Mouse (Mus musculus): ENCODE measurements at regions not wholly inside any gene's neighbourhood (a gene's known extent, or its start where the extent isn't known, plus 50 kb on each side); places are given as distances from the start of the nearest gene placed in this dataset.

DNA sequence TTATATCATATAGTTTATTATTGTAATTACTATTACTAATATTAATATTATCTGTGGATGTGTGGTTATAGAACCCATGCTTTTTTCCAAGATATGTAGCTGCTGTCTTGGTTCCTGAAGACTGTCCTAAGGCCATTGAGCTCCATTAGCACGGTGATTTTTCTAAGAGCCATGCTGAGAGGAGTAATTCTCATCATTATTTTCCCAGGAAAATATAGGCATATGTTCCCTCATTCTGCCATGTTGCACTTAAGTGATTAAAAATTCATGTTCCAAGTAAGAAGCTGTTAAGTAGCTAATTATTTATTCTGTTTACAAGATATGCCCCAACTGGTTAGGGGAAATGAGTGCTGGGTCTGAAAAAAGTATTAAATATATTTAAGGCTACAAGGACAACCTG lies 345.4 kb upstream of the Epha5 start:
- 80% methylated on average over 1 of the region's 1 CpGs for WGBS
- DNase-seq (ENCODE audit: low spot score) (no peak), ATAC-seq (replicated peaks; ENCODE audit: low FRiP score) (no peak)
- no peak overlapping the region for H3K4me2 ChIP-seq (ENCODE audit: low read depth, low read length, severe bottlenecking)
- H3K36me3 ChIP-seq (ENCODE audit: control insufficient read depth, insufficient read depth, low read length): no peaks in the 10 kb centered on the region
- no peaks in the 10 kb centered on the region for H3K9me3 ChIP-seq (ENCODE audit: control insufficient read depth, low read length)
- H3K27ac ChIP-seq (ENCODE audit: low read depth, low read length): no peak overlapping the region
- H3K4me1 ChIP-seq (replicated peaks; ENCODE audit: control insufficient read depth, insufficient read depth, low read length): no peaks in the 10 kb centered on the region
- H3K9ac ChIP-seq (ENCODE audit: low read length): no peak overlapping the region
- H3K4me3 ChIP-seq (ENCODE audit: low read depth, low read length): no peak overlapping the region
- no peaks in the 10 kb centered on the region for H3K27me3 ChIP-seq (ENCODE audit: control insufficient read depth, insufficient read depth, low read length)

DNA sequence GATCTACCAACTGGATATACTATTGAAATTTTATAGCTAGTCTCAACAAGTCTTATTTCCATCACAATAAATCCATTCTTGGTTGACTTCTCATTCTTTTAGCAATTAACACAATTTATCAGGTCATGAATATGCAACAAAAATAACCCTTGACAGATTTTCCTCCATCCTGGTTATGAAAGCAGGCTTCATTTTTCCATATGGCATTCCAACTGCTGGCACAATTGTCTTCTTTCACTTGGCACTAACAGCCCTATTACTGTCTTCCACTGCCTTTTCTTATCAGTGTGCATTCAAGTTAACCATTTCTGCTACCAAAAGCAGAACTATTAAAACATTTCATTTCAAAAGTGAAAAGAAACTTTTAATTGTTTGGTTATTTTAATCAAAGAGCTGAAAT lies 334.9 kb upstream of the Epha5 start:
- DNase-seq (ENCODE audit: low spot score): no peak
- Histone ChIP-seq H3K4me3 (ENCODE audit: low read depth, low read length) (no peak overlapping the region), H3K27me3 (ENCODE audit: control insufficient read depth, insufficient read depth, low read length) (no peaks in the 10 kb centered on the region), H3K4me2 (ENCODE audit: low read depth, low read length, severe bottlenecking) (no peak overlapping the region), H3K27ac (ENCODE audit: low read depth, low read length) (no peak overlapping the region), H3K9ac (ENCODE audit: low read length) (no peak overlapping the region), H3K9me3 (ENCODE audit: control insufficient read depth, low read length) (no peaks in the 10 kb centered on the region), H3K4me1 (replicated peaks; ENCODE audit: control insufficient read depth, insufficient read depth, low read length) (no peaks in the 10 kb centered on the region), H3K36me3 (ENCODE audit: control insufficient read depth, insufficient read depth, low read length) (no peaks in the 10 kb centered on the region)
- ATAC-seq (replicated peaks; ENCODE audit: low FRiP score): no peak

DNA sequence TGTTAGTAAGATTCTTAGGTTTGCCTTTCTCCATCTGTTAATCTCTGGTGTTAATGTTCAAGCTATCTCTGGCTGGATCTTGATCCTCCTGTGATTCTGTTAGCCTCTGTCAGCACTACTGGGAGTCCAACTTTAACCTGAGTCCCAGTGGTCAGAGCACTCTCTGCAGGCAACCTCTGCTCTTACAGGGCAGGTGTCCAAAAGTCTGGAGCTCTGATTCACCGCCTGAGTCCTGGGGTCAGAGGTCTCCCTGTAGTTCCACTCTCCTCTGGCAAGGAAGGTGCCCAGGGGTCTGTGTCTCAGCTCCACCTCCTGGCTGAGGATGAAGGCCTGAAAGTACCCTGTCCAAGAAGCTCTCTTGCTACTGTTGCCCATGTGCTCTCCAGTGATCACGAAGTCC lies 288.3 kb upstream of the Epha5 start:
- no peaks in the 10 kb centered on the region for H3K36me3 ChIP-seq (ENCODE audit: control insufficient read depth, insufficient read depth, low read length)
- WGBS: 76% methylated on average over 2 of the region's 2 CpGs
- no peak overlapping the region for H3K27ac ChIP-seq (ENCODE audit: low read depth, low read length)
- H3K4me3 ChIP-seq (ENCODE audit: low read depth, low read length): no peak overlapping the region
- ATAC-seq (replicated peaks; ENCODE audit: low FRiP score) (no peak), DNase-seq (ENCODE audit: low spot score) (no peak)
- no peaks in the 10 kb centered on the region for H3K27me3 ChIP-seq (ENCODE audit: control insufficient read depth, insufficient read depth, low read length)
- H3K4me1 ChIP-seq (replicated peaks; ENCODE audit: control insufficient read depth, insufficient read depth, low read length): no peaks in the 10 kb centered on the region
- H3K9me3 ChIP-seq (ENCODE audit: control insufficient read depth, low read length): no peaks in the 10 kb centered on the region
- no peak overlapping the region for H3K9ac ChIP-seq (ENCODE audit: low read length)
- H3K4me2 ChIP-seq (ENCODE audit: low read depth, low read length, severe bottlenecking): no peak overlapping the region

DNA sequence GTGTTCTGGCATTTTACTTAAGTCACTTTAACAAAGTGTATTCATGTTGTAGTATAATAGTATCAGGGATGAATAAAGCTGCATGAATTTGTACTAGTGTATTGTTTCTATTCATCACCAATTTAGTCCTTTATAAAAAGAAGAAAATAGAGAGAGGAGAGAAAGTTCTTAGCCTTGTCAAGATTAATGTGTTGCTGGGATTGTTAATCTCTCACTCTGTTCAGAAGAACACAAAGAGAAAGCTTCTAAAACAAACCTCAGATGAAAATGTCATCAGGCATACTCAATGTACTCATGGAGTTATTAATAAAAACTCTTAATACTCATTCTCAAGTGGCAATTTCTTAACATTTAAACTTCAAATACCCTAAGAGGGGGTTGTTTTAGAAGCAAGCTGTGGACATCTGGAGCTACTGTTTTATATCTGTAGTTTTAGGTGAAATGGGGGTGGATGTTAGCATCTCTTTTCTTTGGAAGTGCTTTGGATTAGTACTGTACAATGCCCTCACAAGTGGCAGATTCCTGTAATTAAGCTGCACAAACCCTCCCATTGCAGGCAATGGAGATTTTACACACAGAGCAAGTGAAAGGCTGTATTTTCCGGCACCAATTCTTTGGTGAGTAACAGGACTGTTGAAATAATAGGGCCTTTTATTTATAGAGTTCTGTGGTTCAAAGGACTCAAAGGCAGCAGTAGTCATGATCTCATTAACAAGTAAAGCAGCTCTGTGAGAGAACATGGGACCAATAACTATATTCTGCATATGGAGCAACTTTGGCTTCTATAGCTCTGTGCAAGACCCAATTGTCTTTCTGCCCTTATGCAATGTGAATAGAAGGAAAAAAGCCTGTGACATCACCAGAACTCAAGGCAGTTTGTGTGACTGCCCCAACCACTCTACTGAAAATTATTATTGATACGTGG lies 273.4 kb upstream of the Epha5 start:
- peak; percentile 93 for ATAC-seq (replicated peaks; ENCODE audit: low FRiP score)
- Histone ChIP-seq H3K4me1 (replicated peaks; ENCODE audit: control insufficient read depth, insufficient read depth, low read length) (0 out of 2 replicates have a peak, but pooled peaks cover 2% of the 10 kb centered on the region), H3K9me3 (ENCODE audit: control insufficient read depth, low read length) (no peaks in the 10 kb centered on the region), H3K27ac (ENCODE audit: low read depth, low read length) (no peak overlapping the region), H3K36me3 (ENCODE audit: control insufficient read depth, insufficient read depth, low read length) (no peaks in the 10 kb centered on the region), H3K4me2 (ENCODE audit: low read depth, low read length, severe bottlenecking) (no peak overlapping the region), H3K27me3 (ENCODE audit: control insufficient read depth, insufficient read depth, low read length) (no peaks in the 10 kb centered on the region), H3K4me3 (ENCODE audit: low read depth, low read length) (no peak overlapping the region), H3K9ac (ENCODE audit: low read length) (no peak overlapping the region)
- whole genome bisulfite sequencing: 24% methylated on average over 2 of the region's 2 CpGs
- DNase-seq (ENCODE audit: low spot score): no peak

DNA sequence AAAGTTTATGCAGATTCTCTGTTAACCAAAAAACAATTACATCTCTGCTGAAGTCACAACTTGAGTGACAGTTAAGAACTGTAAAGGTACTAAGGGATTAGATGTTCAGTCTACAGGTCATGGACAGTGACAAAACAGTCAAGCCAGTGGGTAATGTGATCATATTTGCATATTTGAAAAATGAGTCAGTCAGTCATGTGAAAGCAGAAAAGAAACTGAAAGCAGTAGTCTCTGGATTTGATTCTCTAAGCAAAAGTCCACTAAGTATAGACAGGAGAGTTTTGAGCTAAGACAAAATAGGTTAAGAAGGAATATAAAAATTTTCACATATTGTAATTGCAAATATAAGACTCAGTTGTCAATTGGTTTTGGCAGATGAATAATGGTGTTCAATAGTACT lies 270.4 kb upstream of the Epha5 start:
- ATAC-seq (replicated peaks; ENCODE audit: low FRiP score) (no peak), DNase-seq (ENCODE audit: low spot score) (no peak)
- no peaks in the 10 kb centered on the region for H3K36me3 ChIP-seq (ENCODE audit: control insufficient read depth, insufficient read depth, low read length)
- no peak overlapping the region for H3K27ac ChIP-seq (ENCODE audit: low read depth, low read length)
- H3K9me3 ChIP-seq (ENCODE audit: control insufficient read depth, low read length): no peaks in the 10 kb centered on the region
- H3K4me3 ChIP-seq (ENCODE audit: low read depth, low read length): no peak overlapping the region
- H3K4me2 ChIP-seq (ENCODE audit: low read depth, low read length, severe bottlenecking): no peak overlapping the region
- 0 out of 2 replicates have a peak, but pooled peaks cover 2% of the 10 kb centered on the region for H3K4me1 ChIP-seq (replicated peaks; ENCODE audit: control insufficient read depth, insufficient read depth, low read length)
- H3K27me3 ChIP-seq (ENCODE audit: control insufficient read depth, insufficient read depth, low read length): no peaks in the 10 kb centered on the region
- H3K9ac ChIP-seq (ENCODE audit: low read length): no peak overlapping the region

DNA sequence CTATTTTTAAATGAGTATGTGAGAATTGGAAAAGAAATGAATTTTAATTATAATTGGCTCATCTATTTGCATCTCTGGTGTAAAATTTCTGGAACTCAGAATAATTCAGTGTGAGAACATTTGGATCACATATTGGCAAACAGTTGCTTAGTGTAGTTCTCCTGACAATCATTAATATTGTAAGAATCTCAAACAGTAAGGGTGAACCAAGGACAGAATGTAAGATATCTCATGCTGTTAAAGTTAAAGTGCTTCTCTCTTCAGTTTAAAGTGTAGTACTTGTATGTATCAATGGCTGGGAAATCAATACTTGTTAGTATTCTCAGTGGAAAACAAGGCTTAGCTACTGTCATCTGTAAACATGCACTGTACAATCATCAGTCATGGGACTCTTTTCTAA lies 238.0 kb upstream of the Epha5 start:
- ATAC-seq (replicated peaks; ENCODE audit: low FRiP score) (no peak), DNase-seq (ENCODE audit: low spot score) (no peak)
- H3K36me3 ChIP-seq (ENCODE audit: control insufficient read depth, insufficient read depth, low read length): no peaks in the 10 kb centered on the region

DNA sequence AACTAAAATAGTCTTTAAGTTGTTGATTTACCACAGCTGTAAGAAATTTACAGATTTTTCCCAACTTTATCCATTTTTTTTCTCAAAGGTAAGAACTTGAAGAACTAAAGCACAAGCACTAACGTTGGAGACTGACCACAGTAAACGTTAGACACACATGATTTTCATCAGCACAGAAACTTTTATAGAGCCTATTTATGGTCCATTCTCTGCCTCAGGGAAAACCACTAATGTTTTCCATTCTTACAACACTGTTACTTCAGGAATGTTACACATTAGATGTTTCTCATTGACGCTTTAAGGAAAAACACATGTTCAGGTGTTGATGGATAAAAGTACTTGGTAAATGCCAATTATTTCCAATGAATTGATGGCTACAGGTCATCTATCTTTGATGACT lies 218.3 kb upstream of the Epha5 start:
- DNase-seq (ENCODE audit: low spot score) (no peak), ATAC-seq (replicated peaks; ENCODE audit: low FRiP score) (no peak)
- Histone ChIP-seq H3K4me3 (ENCODE audit: low read depth, low read length) (no peak overlapping the region), H3K36me3 (ENCODE audit: control insufficient read depth, insufficient read depth, low read length) (no peaks in the 10 kb centered on the region), H3K27ac (ENCODE audit: low read depth, low read length) (no peak overlapping the region), H3K4me1 (replicated peaks; ENCODE audit: control insufficient read depth, insufficient read depth, low read length) (no peaks in the 10 kb centered on the region), H3K9me3 (ENCODE audit: control insufficient read depth, low read length) (no peaks in the 10 kb centered on the region), H3K9ac (ENCODE audit: low read length) (no peak overlapping the region), H3K27me3 (ENCODE audit: control insufficient read depth, insufficient read depth, low read length) (no peaks in the 10 kb centered on the region), H3K4me2 (ENCODE audit: low read depth, low read length, severe bottlenecking) (no peak overlapping the region)
- 82% methylated on average over 3 of the region's 3 CpGs for WGBS

More for the DNA sequence above, 238.0 kb upstream of the Epha5 start:
- Histone ChIP-seq H3K4me1 (replicated peaks; ENCODE audit: control insufficient read depth, insufficient read depth, low read length) (no peaks in the 10 kb centered on the region), H3K9me3 (ENCODE audit: control insufficient read depth, low read length) (no peaks in the 10 kb centered on the region), H3K9ac (ENCODE audit: low read length) (no peak overlapping the region), H3K27me3 (ENCODE audit: control insufficient read depth, insufficient read depth, low read length) (no peaks in the 10 kb centered on the region), H3K27ac (ENCODE audit: low read depth, low read length) (no peak overlapping the region), H3K4me2 (ENCODE audit: low read depth, low read length, severe bottlenecking) (no peak overlapping the region), H3K4me3 (ENCODE audit: low read depth, low read length) (no peak overlapping the region)

DNA sequence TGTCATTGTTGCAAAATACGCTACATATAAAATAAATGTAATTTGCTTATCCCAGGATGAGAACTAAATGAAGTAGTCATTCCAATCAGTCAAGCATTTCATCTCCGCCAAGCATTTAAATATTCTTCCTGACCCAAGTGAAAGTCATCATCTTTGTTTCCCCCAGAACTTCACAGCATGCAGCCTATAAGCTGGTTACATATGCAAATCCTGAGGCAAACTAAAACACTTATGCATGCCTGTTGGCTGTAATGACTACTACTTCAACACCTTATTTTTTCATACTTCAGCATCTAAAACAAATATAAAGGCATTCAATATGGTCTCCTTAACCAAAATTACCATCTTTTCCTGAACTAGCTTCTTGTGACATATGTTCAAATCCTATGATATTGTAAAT lies 215.7 kb upstream of the Epha5 start:
- no peak for DNase-seq (ENCODE audit: low spot score)
- Histone ChIP-seq H3K9me3 (ENCODE audit: control insufficient read depth, low read length) (no peaks in the 10 kb centered on the region), H3K27ac (ENCODE audit: low read depth, low read length) (no peak overlapping the region), H3K9ac (ENCODE audit: low read length) (no peak overlapping the region), H3K4me1 (replicated peaks; ENCODE audit: control insufficient read depth, insufficient read depth, low read length) (no peaks in the 10 kb centered on the region), H3K36me3 (ENCODE audit: control insufficient read depth, insufficient read depth, low read length) (no peaks in the 10 kb centered on the region), H3K4me3 (ENCODE audit: low read depth, low read length) (no peak overlapping the region), H3K4me2 (ENCODE audit: low read depth, low read length, severe bottlenecking) (no peak overlapping the region), H3K27me3 (ENCODE audit: control insufficient read depth, insufficient read depth, low read length) (no peaks in the 10 kb centered on the region)
- 58% methylated on average over 2 of the region's 2 CpGs for WGBS
- ATAC-seq (replicated peaks; ENCODE audit: low FRiP score): no peak

DNA sequence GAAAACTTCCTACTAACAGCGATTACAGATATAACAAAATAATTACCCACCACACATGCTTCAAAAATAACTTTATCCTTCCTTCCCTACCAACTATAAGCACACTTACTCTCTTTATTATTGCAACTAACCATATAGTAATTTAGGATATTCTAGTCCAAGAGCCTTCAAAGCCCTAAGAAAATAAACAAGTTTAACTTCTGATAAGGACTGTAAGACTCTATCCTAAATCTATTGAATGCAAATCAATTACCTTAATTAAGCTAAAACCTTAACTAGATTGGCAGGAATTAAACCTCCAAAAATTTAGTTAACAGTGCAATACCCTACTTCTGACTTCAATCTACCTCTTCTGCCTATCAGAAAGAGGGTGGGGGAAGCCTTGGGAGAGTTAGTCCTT lies 201.0 kb upstream of the Epha5 start:
- Histone ChIP-seq H3K4me3 (ENCODE audit: low read depth, low read length) (no peak overlapping the region), H3K27ac (ENCODE audit: low read depth, low read length) (no peak overlapping the region), H3K4me2 (ENCODE audit: low read depth, low read length, severe bottlenecking) (no peak overlapping the region), H3K4me1 (replicated peaks; ENCODE audit: control insufficient read depth, insufficient read depth, low read length) (no peaks in the 10 kb centered on the region), H3K36me3 (ENCODE audit: control insufficient read depth, insufficient read depth, low read length) (no peaks in the 10 kb centered on the region), H3K9ac (ENCODE audit: low read length) (no peak overlapping the region), H3K9me3 (ENCODE audit: control insufficient read depth, low read length) (no peaks in the 10 kb centered on the region), H3K27me3 (ENCODE audit: control insufficient read depth, insufficient read depth, low read length) (no peaks in the 10 kb centered on the region)
- DNase-seq (ENCODE audit: low spot score) (no peak), ATAC-seq (replicated peaks; ENCODE audit: low FRiP score) (no peak)
- WGBS: 93% methylated on average over 1 of the region's 1 CpGs
